Mouse (Mus musculus) monocyte, adult 5-6 weeks (primary cell): ENCODE data around the gene Sh2b3. TPM values are rescaled to one million over a fixed set of nuclear protein-coding genes. Genes with fewer than 3 reads are reported as not detected.

Experiments
- ATAC-seq: fragments of 153-309, 156-312 bp; replicated peaks from 2 replicates; pipeline ENCODE4 v1.8.0; 2017; ENCODE audit warnings: mild to moderate bottlenecking; ENCODE audit not compliant: low TSS enrichment, insufficient number of reproducible peaks, severe bottlenecking, poor library complexity, low FRiP score
- total RNA-seq: library from RNA; stranded (forward); fragments of 200-1000, 200-491, 200-594 nt; gene quantifications from 3 replicates; pipeline ENCODE4 v1.2.3, GENCODE M21; 2017

Gene Sh2b3
- total RNA-seq, 1 experiment from 2014 or later: 37.3 TPM

DNA sequence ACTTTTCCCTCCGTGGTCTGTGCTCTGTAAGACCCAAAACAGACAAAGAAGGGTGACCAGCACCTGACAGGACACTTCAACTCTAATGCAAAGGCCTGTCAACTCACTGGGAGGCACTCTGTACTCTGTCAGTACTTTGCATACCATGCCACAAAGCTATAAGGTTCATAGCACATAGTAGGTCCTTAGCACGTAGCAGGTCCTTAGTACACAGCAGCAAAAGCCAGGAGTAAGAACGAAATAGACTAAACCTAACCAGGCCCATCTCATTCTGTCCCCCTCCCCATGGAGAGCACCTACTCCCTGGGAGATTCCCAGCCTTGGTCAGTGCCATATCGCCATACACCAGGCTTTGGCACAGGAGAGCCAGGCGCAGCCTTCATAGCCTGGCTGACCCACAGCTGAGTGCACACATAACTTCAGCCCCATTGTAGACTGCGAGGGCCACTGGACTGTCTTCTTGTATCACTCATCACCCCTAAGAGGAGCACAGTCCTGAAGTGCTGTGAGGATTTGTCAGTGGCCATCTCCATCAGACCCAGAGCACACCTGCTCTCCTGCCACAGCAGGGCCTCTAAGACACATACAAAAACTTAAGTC, 6.3 kb downstream of the Sh2b3 start:
- no peak for ATAC-seq

DNA sequence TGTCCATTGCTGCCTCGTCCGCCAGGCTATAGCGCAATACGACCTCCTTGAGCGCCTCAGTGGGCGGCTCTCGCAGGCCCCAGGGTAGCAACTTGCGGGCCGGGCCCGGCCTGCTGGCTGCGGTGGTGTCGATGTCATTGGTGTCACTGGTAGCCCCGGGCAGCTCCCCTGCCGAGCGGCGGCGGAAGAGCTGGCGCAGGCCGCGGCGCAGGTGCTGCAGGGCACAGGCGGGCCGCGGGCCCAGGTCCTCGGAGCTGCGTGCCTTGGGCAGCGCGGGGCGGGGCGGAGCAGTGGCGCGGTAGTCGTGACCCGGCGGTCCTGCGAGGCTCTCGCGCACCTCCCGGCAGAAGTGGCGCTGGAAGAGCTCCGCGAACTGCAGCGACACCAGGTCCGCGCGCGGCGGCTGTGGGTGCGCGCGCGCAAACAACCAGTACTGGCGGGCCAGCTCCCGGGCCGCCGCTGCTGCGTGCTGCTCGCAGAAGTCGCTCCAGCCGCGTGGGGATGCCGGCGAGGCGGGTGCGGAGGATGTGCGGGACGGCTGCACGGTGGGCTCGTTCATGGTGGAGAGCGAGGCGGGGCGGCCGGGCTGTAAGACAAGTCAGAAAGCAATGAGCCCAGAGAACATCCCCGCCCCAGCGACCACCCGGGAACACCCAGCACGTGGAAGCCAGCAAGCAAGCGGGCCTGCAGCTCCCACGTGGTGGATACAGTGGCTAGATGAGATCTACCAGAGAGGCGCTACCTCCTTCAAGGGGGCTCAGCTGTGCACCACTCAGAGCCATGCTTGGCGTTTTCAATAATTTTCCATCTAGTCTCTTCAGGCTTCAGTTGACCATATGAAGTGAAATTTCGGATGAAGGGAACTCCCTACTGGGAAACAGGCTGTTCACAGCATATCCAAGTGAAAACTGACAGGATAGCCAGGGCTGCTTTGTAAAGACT, 8.7 kb downstream of the Sh2b3 start:
- ATAC-seq: no peak

DNA sequence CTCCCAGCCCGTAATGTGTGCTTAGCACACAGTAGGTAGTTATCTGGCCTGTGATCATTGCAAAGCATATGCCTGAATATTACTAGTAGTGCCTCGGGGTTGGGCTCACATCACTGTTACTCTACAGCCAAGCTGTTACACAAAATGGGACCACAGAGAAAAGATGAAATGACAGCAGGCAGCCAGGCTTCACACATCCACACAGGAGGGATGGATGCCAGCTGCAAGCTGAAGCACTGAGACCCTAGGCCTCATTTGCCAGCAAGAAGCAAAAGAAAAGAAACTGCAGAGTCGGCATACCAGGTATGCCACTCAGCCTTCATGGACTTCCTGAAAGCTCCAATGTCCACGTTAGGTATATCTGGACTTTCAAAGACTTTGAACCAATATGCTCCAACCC, 9.6 kb downstream of the Sh2b3 start:
- ATAC-seq: no peak

DNA sequence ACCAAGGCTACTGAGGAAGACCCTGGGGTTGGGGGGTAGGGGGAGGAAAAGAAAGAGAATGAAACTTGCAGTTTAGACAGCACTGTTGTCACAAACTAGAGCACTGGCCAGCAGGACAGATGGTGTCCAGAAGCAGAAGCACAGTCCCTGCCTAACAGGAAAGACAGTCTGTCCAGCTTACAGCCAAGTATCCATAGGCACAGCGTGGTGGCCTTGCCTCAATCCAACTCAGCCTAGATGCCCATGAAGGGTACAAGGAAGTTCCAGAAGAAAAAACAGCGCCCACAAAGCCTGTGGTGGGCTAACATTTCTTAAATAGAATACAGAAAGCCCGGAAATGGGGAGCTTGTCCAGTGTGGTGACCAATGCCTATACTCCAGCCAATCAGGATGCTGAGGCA, 11.8 kb downstream of the Sh2b3 start:
- ATAC-seq: no peak

DNA sequence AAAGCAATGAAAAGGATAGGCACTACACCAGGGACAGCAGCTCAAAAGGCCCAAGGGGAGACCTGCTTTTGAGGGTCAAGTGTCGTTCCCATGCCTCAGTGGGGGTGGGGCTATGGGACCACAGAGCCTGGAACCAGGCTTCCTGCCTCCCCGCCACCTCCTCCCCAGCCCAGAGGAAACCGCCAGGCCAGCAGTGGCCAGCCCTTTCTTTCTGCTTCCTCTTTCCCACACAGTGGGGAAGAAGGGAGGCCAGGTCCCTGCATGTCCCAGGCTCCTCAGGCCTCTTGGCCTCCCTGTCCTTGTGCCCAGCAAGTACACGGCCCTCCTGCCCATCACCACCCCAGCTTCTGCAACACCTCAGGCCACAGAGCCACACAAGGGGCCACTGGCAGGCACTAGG, 13.3 kb downstream of the Sh2b3 start:
- ATAC-seq: peak; percentile 85

DNA sequence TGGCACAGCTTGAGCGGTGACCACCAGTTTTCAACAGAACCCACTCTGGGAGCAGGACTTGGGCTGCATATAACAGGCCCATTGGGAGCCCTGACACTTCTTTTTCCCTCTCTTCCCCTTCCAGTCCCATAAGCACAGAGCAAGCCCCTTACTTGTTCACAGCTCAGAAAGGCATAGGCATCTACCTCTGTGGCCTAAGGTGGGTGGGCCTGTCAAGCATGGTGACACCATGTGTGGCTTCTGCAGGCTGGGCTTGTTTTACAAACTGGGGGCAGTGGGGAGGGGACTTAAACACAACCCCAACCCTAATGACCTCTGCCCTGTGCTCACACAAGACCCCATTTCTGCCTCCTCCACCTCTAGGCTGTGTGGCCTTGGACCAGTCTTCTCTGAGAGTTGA, 13.8 kb downstream of the Sh2b3 start:
- ATAC-seq: no peak

DNA sequence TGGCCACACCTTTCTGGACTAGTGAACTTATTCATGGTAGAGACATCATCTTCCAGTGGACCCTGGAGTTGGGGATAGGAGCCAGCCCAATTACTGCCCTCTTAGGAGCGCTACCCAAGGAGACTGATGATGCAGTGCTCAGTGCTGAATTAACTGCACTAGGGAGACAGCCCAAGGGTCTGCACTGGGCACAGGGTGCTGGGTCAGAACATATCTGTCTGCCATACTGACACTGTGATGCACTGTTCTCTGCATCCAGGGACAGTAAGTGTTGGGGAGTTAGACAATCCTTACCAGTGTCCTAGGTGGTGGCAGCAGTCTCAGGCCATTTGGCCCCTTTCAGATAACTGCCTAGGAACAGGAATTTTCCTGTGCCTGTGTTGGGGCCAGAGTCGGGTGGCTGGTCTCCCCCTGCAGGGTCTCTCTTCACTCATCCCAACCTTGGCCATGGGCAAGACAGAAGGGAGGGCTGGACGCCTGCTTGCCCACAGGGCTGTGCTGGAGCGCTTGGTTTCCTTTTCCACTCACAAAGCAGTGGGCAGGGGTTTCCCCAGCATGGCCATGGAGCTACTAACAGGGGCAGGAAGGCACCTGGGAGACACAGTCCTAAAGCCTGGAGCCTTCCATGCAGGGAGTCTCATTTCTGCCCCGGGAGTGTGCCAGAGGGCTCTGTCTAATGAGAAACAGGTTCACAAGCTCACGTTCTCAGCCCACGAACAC, 14.5 kb downstream of the Sh2b3 start:
- no peak for ATAC-seq

DNA sequence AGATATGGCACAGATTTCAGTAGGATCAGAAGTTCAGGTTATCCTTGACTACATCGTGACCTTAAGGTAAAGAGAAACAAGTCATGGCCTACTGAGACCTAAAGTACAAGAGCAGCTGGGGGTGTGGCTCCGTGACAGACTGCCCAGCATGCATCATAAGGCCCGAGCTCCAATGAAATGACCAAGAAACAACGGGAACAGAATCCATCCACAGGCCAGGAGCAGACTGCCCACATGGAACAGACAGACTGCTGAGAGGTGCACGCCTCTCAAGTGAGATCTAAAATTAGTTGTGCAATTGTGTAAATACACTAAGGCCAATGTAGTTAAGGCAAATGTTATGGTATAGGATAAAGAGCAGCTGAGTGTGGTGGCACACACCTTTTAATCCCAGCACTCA, 15.9 kb downstream of the Sh2b3 start:
- no peak for ATAC-seq

DNA sequence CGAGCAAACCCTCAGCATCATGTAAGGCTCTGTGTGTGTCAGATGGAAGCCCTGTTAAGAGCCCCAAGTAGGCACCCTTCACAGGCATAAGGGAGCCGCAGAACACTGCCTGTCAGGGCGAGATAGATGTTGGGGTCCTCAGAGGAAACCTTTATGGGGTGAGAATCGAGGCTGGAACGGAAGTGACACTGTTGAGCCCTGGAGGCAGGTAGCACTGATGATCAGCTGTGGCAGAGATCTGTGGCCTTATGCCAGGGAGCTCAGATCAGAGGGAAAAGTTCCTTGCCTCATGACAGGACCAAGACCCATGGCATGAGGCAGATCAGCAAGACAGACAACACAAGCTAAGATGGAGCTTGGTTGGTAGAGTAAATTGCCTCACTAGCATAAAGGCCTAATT, 16.3 kb downstream of the Sh2b3 start:
- ATAC-seq: no peak

DNA sequence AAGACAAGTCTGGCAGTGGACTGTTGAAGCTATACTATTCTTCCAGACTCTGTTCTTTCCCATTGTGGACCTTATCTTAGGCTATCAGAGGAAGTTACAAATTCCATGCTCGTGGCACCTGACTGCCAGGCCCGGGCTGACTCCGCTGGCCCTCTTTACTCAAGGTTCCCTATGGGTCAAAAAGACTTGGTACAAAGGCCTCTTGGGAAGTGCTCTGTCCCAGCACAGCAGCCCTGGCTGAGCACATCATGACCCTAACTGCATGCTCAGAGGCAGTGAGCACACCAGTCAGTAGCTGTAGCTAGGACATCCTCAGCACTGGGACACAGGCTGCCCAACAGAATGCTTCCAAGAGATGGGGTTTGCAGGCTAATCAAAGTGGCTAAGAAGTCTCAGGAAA, 16.8 kb downstream of the Sh2b3 start:
- ATAC-seq: no peak

DNA sequence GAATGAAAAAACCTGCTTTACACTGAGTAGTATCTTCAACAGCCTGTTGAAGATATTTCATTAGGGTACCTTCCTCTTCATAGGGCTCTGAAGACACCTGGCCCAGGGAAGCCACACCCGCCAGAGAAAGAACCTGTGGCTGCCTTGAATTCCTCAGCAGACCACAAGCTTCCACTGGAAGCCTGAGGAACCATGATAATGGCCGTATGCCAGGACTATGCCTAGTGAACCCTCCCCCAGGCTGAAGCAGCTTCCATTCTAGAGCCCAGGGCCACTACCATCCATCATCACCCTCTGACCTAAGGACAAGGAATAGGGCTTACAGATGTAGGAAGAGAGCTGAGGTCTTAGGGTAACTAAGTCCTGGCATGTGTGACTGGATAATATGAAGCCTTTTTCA, 17.3 kb downstream of the Sh2b3 start:
- no peak for ATAC-seq

DNA sequence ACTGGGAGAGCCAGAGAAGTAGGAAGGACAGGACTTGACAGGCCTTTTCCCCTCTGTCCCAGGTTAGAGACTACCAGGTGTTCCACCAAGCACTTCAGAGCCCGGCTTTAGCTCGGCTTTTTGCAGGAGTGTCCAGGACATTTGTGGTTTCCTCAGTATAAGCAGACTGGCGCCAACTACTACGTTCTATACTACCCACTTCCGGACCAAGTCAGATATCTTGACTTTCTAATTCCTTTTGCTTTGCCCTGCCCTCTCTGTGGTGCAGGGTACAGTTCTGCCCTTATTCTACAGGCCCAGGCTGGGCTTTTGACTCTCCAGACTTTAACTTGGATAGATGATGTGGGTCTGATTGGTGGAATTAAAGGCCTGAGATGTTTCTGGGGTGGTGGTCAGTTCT, 17.9 kb downstream of the Sh2b3 start:
- ATAC-seq: no peak

DNA sequence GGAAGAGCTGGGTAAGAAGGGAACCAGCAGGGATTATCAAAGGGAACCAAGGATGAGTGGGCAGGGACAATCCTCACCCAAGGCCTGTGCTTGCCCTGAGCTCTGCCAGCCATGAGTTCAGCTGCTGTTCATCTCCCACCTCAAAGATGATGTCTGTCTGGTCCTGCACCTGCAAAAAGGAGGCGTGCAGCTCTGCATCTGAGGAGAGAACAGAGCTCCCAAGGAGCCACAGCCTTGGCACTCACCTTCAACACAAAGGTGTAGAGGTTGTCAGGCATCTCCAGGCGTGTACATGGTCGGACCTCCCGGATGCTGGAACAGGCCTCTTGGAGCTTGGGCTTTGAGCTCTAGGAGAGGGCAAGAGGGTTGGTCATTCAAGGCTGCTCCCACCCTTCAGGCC, 18.6 kb downstream of the Sh2b3 start:
- ATAC-seq: no peak

DNA sequence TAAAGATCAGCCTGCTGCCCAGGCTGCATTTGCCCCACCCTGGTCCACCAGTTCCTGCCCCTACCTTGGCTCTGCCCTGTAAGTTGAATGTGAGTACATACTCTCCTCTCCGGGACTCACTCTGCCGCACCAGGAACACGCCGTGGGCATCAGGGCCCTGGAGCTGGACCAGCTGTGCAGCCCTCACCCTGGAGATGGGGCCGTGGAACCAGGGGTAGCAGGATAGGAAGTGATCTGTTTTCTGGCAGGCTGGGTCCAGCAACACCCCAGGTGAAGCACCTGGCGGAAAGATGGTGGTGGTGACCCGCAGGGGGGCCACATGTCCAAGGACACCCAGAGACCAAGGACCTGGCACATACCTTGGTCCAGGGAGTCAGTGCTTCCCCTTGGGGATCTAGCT, 19.0 kb downstream of the Sh2b3 start:
- no peak for ATAC-seq

DNA sequence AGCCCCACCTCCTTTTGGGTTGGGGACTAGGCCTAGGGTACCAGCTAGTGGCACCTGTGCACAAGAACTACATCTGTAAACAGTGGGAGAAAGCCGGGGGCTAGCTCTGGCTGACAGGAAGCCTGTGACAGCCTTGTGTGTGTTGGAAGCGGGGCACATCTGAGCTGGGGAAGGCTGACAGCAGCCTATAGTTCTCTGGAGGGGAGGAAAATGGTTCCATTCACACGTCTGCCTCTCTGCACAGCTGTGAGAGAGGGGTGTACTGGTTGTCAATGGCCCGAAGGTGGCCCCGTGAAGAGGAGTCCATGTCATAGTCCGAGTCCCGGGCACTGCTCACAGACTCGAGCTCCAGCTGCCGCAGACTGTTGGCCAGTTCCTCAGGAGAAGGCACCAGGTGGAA, 19.9 kb downstream of the Sh2b3 start:
- ATAC-seq: no peak

DNA sequence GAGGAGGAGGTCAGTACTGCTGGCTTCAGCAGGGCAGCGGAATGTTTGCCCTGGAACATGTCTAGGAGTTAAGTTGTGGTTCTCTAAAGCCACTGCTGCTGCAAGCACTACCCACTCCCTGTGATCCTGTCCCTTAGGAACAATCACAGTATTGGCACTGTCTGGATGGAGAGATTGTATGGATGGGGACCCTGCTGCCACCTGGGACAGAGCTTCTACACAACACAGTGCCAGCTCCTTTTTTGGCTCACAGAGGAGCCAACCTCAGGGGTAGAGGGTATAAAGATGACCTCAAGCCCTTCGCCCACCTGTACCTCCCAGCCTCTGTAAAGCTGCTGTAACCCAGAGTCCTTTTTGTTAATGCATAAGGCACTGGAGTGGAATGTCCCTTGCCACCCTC, 20.8 kb downstream of the Sh2b3 start:
- no peak for ATAC-seq

DNA sequence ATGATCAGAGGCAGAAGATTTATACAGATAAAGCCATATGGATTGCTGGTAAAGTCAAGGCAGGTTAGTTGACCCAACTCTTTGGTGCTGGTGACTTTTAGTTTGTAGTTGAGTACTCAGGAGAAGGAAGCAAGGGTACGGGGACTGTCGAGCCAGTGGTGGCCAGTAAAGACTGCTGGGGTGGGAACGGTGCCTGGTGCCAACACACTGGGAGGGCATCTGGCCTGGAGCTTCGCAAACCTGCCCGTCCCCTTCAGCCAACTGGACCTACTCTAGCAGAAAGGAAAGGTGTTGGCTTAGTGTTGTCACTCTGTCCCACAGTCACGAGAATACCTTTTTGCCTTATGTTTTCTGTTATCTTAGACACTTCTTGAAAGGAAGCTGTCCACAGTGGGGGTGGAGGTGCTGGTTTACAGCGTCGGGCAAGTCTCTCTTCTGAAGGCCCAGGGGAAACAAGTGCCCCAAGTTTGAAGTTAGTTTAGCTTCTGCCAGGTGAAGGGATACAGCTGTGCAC, 21.5 kb downstream of the Sh2b3 start:
- no peak for ATAC-seq

DNA sequence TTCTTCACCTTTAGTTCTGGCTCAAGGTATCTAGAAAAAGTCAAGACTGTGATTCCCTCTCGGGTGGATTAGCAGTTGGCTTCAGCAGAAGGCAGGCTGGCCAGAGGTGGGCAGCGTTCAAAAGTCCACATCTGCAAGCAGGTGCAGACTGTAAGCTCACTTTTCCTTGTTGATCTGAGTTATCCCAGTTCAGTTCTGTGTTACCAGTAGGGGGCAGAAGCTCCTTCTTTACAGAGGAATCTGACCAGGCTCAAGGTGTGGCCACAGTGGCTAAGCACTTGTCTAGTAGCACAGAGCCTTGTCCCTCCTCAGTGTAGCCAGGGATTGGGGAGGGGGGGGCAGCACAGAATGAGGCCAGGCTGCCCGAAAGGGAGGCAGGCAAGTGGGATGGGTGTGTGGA, 22.4 kb downstream of the Sh2b3 start:
- ATAC-seq: peak; percentile 52; the same call in 1 of the 2 replicates

DNA sequence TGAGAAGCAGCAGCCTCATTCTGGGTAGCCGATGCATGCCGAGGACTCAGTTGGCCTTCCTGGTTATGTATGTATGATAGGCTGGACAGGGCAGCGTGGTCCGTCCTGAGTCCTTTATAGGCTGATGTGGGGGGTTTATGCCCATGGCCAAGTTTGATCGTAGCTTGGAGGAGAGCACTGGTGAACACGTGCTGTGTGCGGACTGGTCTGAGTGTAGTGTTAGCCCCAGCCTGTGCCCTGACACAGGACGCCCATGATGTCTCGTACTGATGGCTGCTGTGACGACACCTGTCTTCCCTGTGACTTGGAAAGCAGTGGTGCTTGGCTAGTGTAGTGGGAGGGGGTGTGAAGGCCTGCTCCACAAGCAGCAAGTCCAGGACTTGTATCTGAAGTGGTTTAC, 23.7 kb downstream of the Sh2b3 start:
- no peak for ATAC-seq
